Mouse (Mus musculus) myocyte (in vitro differentiated cells): ENCODE measurements around the gene Urm1.

Source experiments
- E2F4 ChIP-seq: IDR thresholded peaks from one replicate; pipeline ENCODE4 v1.6.1; 2011; ENCODE audit warnings: mild to moderate bottlenecking, control low read depth, moderate library complexity; ENCODE audit not compliant: insufficient read depth
- POLR2A ChIP-seq: IDR thresholded peaks from one replicate; pipeline ENCODE4 v1.6.1; 2011; ENCODE audit warnings: low read depth, mild to moderate bottlenecking, control low read depth, moderate library complexity; ENCODE audit not compliant: insufficient read length
- POLR2AphosphoS2 ChIP-seq: IDR thresholded peaks from one replicate; pipeline ENCODE4 v1.6.1; 2011; ENCODE audit warnings: low read depth, control low read depth; ENCODE audit not compliant: insufficient read length

DNA sequence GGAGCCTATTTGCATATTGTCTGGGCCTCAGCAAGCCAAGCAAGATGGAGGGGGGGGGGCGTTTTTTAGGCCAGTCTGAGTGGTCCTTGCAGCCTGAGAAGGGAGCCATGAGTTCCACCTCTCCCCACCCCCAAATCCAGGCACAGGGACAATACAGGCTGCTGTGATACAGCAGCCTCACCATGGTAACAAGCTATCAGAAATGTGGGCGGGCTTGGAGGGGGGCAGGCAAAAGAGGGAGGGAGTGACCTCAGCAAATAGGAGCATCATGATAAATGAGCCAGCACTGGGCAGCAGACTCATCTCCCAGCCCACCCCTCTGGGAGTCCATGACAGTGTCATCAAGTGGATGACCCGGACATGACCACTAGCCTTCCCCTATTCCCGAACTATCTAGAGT lies 19.6 kb downstream of the Urm1 start:
- TF ChIP-seq POLR2AphosphoS2 (no peak), POLR2A (no peak), E2F4 (no peak)
